Mouse (Mus musculus) kidney, adult 2 months (tissue): ENCODE results near the gene Dcaf10. TPM values are rescaled to one million over a fixed set of nuclear protein-coding genes. Genes with fewer than 3 reads are reported as not detected.
A peak's percentile ranks its signal among the peaks of the same experiment; 100 is the strongest.
"Not testable (repeated sequence)": the region's sequence is repeated elsewhere in the genome, so short reads cannot be mapped to it uniquely, and the experiment has no call there.

ENCODE experiments used
- DNase-seq: peaks from one replicate; pipeline ENCODE4 v3.0.0; 2021
- H3K27ac ChIP-seq: fragments of 200-500 bp; 2 replicates; pipeline ENCODE4 v1.5.1; 2012; ENCODE audit warnings: low read depth, low read length, control low read depth, inconsistent platforms; ENCODE audit not compliant: insufficient read depth
- H3K27me3 ChIP-seq: fragments of 200-500 bp; replicated peaks from 2 replicates; pipeline ENCODE4 v1.6.1; 2012; ENCODE audit warnings: mild to moderate bottlenecking, moderate library complexity, low read length, inconsistent platforms; ENCODE audit not compliant: control insufficient read depth, insufficient read depth
- H3K36me3 ChIP-seq: fragments of 200-500 bp; 2 replicates; pipeline ENCODE4 v1.6.1; 2012; ENCODE audit warnings: mild to moderate bottlenecking, moderate library complexity, low read length, inconsistent platforms; ENCODE audit not compliant: control insufficient read depth, insufficient read depth
- H3K4me1 ChIP-seq: fragments of 200-500 bp; 2 replicates; pipeline ENCODE4 v1.6.1; 2011; ENCODE audit warnings: low read length; ENCODE audit not compliant: control insufficient read depth, insufficient read depth
- H3K4me3 ChIP-seq: fragments of 200-500 bp; 2 replicates; pipeline ENCODE4 v1.5.1; 2011; ENCODE audit warnings: mild to moderate bottlenecking, low read depth, low read length, control low read depth; ENCODE audit not compliant: insufficient read depth
- CTCF ChIP-seq: fragments of 200-500 bp; conservative IDR thresholded peaks from 2 replicates; pipeline ENCODE4 v1.5.1; 2011; ENCODE audit warnings: low read depth, mild to moderate bottlenecking, control low read depth, low read length, moderate library complexity, mixed read lengths; ENCODE audit not compliant: insufficient read depth, insufficient read length
- POLR2A ChIP-seq: fragments of 200-500 bp; IDR thresholded peaks from one replicate; pipeline ENCODE4 v1.6.1; 2011; ENCODE audit warnings: low read depth, low read length, control low read depth
- WGBS: fragments of 180-500 bp; shearing (Covaris S2); methylation state at CpG from one replicate; pipeline ENCODE4 v1.1.7; 2018; 5-methylcytosine and 5-hydroxymethylcytosine counted together
- polyA plus RNA-seq: library from polyadenylated mRNA; depleted of rRNA; stranded (reverse); fragments of >200 nt; gene quantifications from 2 replicates; pipeline ENCODE4 v1.2.3, GENCODE M21; 2012

The Dcaf10 gene
- polyA plus RNA-seq, 1 experiment, result 8.5 TPM

GRCm38 (mm10) chr4:45376573-45376972 is 34.7 kb downstream of the Dcaf10 start:
- H3K27ac ChIP-seq, result no peak overlapping the region
- H3K4me3 ChIP-seq, result no peak overlapping the region
- DNase-seq, result peak; percentile 51
- peaks cover 5% of the 10 kb centered on the region for H3K36me3 ChIP-seq
- TF ChIP-seq CTCF (no peak), POLR2A (no peak)
- peaks cover 5% of the 10 kb centered on the region; the same call in 1 of the 2 replicates for H3K4me1 ChIP-seq
- 66% methylated on average over 4 of the region's 4 CpGs for WGBS
- H3K27me3 ChIP-seq, result no peaks in the 10 kb centered on the region

GRCm38 (mm10) chr4:45380903-45381580 is 39.1 kb downstream of the Dcaf10 start:
- not testable (repeated sequence) for H3K4me3 ChIP-seq, H3K36me3 ChIP-seq, H3K27me3 ChIP-seq, H3K4me1 ChIP-seq
- peak; percentile 77 for DNase-seq
- WGBS, result 35% methylated on average over 10 of the region's 10 CpGs
- H3K27ac ChIP-seq, result peak overlapping the region; percentile 89

- peak overlapping the region; percentile 52; the same call in 1 of the 2 replicates for H3K27ac ChIP-seq
- H3K4me3 ChIP-seq, H3K4me1 ChIP-seq, H3K36me3 ChIP-seq, DNase-seq, H3K27me3 ChIP-seq: not testable (repeated sequence)
- WGBS, result 36% methylated on average over 2 of the region's 2 CpGs
Observed at GRCm38 (mm10) chr4:45382133-45382532, 40.2 kb downstream of the Dcaf10 start.

- H3K27me3 ChIP-seq, H3K36me3 ChIP-seq, H3K4me1 ChIP-seq, DNase-seq, H3K27ac ChIP-seq, H3K4me3 ChIP-seq: not testable (repeated sequence)
- WGBS, result 96% methylated on average over 5 of the region's 5 CpGs
Observed at GRCm38 (mm10) chr4:45387296-45387695, 45.4 kb downstream of the Dcaf10 start.

- H3K4me1 ChIP-seq, result no peaks in the 10 kb centered on the region; the same call in 1 of the 2 replicates
- no peaks in the 10 kb centered on the region for H3K27me3 ChIP-seq
- no peak for TF ChIP-seq CTCF
- TF ChIP-seq POLR2A, result no peak
- WGBS, result 71% methylated on average over 4 of the region's 4 CpGs
- no peak for DNase-seq
- no peaks in the 10 kb centered on the region for H3K36me3 ChIP-seq
- H3K27ac ChIP-seq, result no peak overlapping the region
- H3K4me3 ChIP-seq, result no peak overlapping the region
Observed at GRCm38 (mm10) chr4:45392099-45392498, 50.2 kb downstream of the Dcaf10 start.

- Histone ChIP-seq H3K4me3 (no peak overlapping the region), H3K4me1 (no peaks in the 10 kb centered on the region; the same call in 1 of the 2 replicates), H3K27me3 (no peaks in the 10 kb centered on the region), H3K36me3 (no peaks in the 10 kb centered on the region), H3K27ac (no peak overlapping the region)
- WGBS, result 33% methylated on average over 11 of the region's 11 CpGs
- TF ChIP-seq CTCF (no peak), POLR2A (no peak)
- peak; percentile 65 for DNase-seq
Observed at GRCm38 (mm10) chr4:45392572-45392971, 50.7 kb downstream of the Dcaf10 start.

- WGBS, result 58% methylated on average over 8 of the region's 8 CpGs
- Histone ChIP-seq H3K4me3 (no peak overlapping the region), H3K27me3 (no peaks in the 10 kb centered on the region), H3K27ac (no peak overlapping the region), H3K4me1 (no peaks in the 10 kb centered on the region; the same call in 1 of the 2 replicates), H3K36me3 (peaks cover 2% of the 10 kb centered on the region)
- TF ChIP-seq CTCF (no peak), POLR2A (no peak)
- no peak for DNase-seq
Observed at GRCm38 (mm10) chr4:45392994-45393393, 51.1 kb downstream of the Dcaf10 start.

GRCm38 (mm10) chr4:45393658-45394057 is 51.8 kb downstream of the Dcaf10 start:
- Histone ChIP-seq H3K4me1 (peaks cover 2% of the 10 kb centered on the region; the same call in 1 of the 2 replicates), H3K27ac (no peak overlapping the region), H3K27me3 (no peaks in the 10 kb centered on the region), H3K36me3 (peaks cover 3% of the 10 kb centered on the region), H3K4me3 (no peak overlapping the region)
- TF ChIP-seq POLR2A, result no peak
- no peak for TF ChIP-seq CTCF
- 57% methylated on average over 5 of the region's 5 CpGs for WGBS
- DNase-seq, result no peak

GRCm38 (mm10) chr4:45396211-45396610 is 54.3 kb downstream of the Dcaf10 start:
- H3K36me3 ChIP-seq, H3K27me3 ChIP-seq, H3K27ac ChIP-seq, DNase-seq, H3K4me1 ChIP-seq, H3K4me3 ChIP-seq: not testable (repeated sequence)
- WGBS, result 80% methylated on average over 6 of the region's 6 CpGs

- not testable (repeated sequence) for H3K27ac ChIP-seq, DNase-seq, H3K4me3 ChIP-seq, H3K36me3 ChIP-seq, H3K27me3 ChIP-seq, H3K4me1 ChIP-seq
- 47% methylated on average over 5 of the region's 5 CpGs for WGBS
Observed at GRCm38 (mm10) chr4:45398315-45398714, 56.4 kb downstream of the Dcaf10 start.
